13 mouse cellular contexts compared by ENCODE assay signal in genomic region chrX:72297812-72298211, GRCm38 (mm10). TPM values are rescaled to one million over a fixed set of nuclear protein-coding genes. Genes with fewer than 3 reads are reported as not detected.
"Had no signal": no experiment of that assay in that cellular context is flagged by ENCODE, and none has a peak within 500 bp of the region (broad histone marks: within the 10 kb centered on the region; RNA-seq: fewer than 3 reads in every experiment).

No protein-coding gene starts in this region.

- H3K27ac ChIP-seq: macrophage; midbrain, embryonic 13.5 days; midbrain, embryonic 15.5 days; neural tube, embryonic 12.5 days had no signal

- DNase-seq: liver, postnatal 0 days; lung, adult 2 months; lung, postnatal 10 days; right cerebral cortex, postnatal 14 days; thymus, adult 18-20 months; thymus, postnatal 14 days; thymus, postnatal 36 days had no signal

- ATAC-seq: liver, postnatal 0 days; midbrain, embryonic 13.5 days; midbrain, embryonic 15.5 days had no signal

- H3K4me1 ChIP-seq: megakaryocyte, embryonic 14.5 days; midbrain, embryonic 13.5 days; midbrain, embryonic 15.5 days; neural tube, embryonic 12.5 days had no signal

- H3K9me3 ChIP-seq: megakaryocyte, embryonic 14.5 days; midbrain, embryonic 13.5 days; midbrain, embryonic 15.5 days; neural tube, embryonic 12.5 days had no signal

- H3K27me3 ChIP-seq: megakaryocyte, embryonic 14.5 days; midbrain, embryonic 13.5 days; midbrain, embryonic 15.5 days; neural tube, embryonic 12.5 days had no signal

- H3K4me2 ChIP-seq: midbrain, embryonic 11.5 days; midbrain, embryonic 13.5 days; midbrain, embryonic 15.5 days; neural tube, embryonic 12.5 days had no signal

- H3K36me3 ChIP-seq: midbrain, embryonic 13.5 days; midbrain, embryonic 15.5 days; neural tube, embryonic 12.5 days had no signal

- H3K9ac ChIP-seq: liver, postnatal 0 days; midbrain, embryonic 13.5 days; midbrain, embryonic 15.5 days; neural tube, embryonic 12.5 days had no signal

- H3K4me3 ChIP-seq: megakaryocyte, embryonic 14.5 days; midbrain, embryonic 13.5 days; midbrain, embryonic 15.5 days; neural tube, embryonic 12.5 days had no signal

RNA-seq across cellular contexts. Expression of gene Gabre, which starts 23.2 kb away (rescaled TPM):
- polyA plus RNA-seq: macrophage had no signal
